In the genomic region with DNA sequence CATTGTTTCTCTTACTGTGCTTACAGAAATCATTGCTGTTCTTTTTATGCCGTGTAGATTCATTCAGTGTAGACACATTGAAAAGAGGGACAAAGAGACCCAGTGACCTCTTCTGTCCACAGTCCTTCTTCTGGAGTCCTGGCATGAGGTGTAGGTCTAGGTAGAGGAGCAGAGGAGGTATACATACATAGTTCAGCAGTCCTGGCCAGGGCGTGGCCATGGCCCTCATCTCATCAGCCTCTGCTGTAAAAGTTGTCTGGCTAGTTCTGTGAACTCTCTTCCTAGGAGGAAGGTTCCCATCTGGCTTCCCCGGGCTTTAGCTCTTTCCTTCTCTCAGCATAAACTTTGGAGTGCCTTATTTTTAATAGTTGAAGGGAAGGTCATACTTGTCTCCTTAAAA, we compare ENCODE assay signal across 16 mouse cellular contexts.
"Had no signal": no experiment of that assay in that cellular context is flagged by ENCODE, and none has a peak within 500 bp of the region (broad histone marks: within the 10 kb centered on the region; RNA-seq: fewer than 3 reads in every experiment).

No protein-coding gene starts in this region.

- H3K27me3 ChIP-seq: limb, embryonic 13.5 days had no signal

- H3K4me1 ChIP-seq: limb, embryonic 13.5 days had no signal

- H3K9me3 ChIP-seq: limb, embryonic 10.5 days; limb, embryonic 13.5 days had no signal

- H3K4me3 ChIP-seq: limb, embryonic 10.5 days; limb, embryonic 13.5 days had no signal

- H3K9ac ChIP-seq: limb, embryonic 13.5 days; liver, embryonic 14.5 days; liver, postnatal 0 days; lung, embryonic 14.5 days had no signal

- H3K27ac ChIP-seq: kidney, postnatal 0 days; limb, embryonic 10.5 days; limb, embryonic 13.5 days; liver, embryonic 14.5 days had no signal

- ATAC-seq: liver, postnatal 0 days had no signal

- H3K4me2 ChIP-seq: limb, embryonic 13.5 days; lung, embryonic 14.5 days; midbrain, embryonic 11.5 days had no signal

- DNase-seq: kidney, adult 2 months; kidney, postnatal 25 days; liver; liver, postnatal 0 days; lung, embryonic 14.5 days; lung, postnatal 14 days; lung, postnatal 4 days; midbrain, embryonic 14.5 days; thymus, adult 18-20 months; thymus, postnatal 14 days; thymus, postnatal 4 days had no signal
